Mouse (Mus musculus) cerebellum, adult 9-10 months (tissue): ENCODE measurements around the gene Anapc5.

ENCODE experiments used
- DNase-seq: peaks from one replicate; pipeline ENCODE4 v3.0.0; 2022

Anapc5 gene

GRCm38 (mm10) chr5:122820777-122821523, at the start of gene Anapc5:
Anapc5 (minus strand) TSS chr5:122821339.
- peak; percentile 96 for DNase-seq

- no peak for DNase-seq
Measured at GRCm38 (mm10) chr5:122863053-122863452, 41.9 kb upstream of the Anapc5 start.

GRCm38 (mm10) chr5:122855858-122856257, 34.7 kb upstream of the Anapc5 start:
- no peak for DNase-seq

GRCm38 (mm10) chr5:122852611-122853010, 31.5 kb upstream of the Anapc5 start:
- DNase-seq, result no peak

GRCm38 (mm10) chr5:122850319-122851002, 29.3 kb upstream of the Anapc5 start:
- peak; percentile 63 for DNase-seq

GRCm38 (mm10) chr5:122849521-122850318, 28.6 kb upstream of the Anapc5 start, which contains the start of gene Rnf34:
Rnf34 (plus strand) TSS chr5:122850048.
- peak; percentile 98 for DNase-seq

GRCm38 (mm10) chr5:122843799-122844198, 22.7 kb upstream of the Anapc5 start:
- no peak for DNase-seq

- DNase-seq, result no peak
Measured at GRCm38 (mm10) chr5:122841126-122841525, 20.0 kb upstream of the Anapc5 start.

- no peak for DNase-seq
Measured at GRCm38 (mm10) chr5:122832996-122833395, 11.9 kb upstream of the Anapc5 start.

GRCm38 (mm10) chr5:122832536-122832935, 11.4 kb upstream of the Anapc5 start:
- no peak for DNase-seq

GRCm38 (mm10) chr5:122825099-122825498, 4.0 kb upstream of the Anapc5 start:
- no peak for DNase-seq

GRCm38 (mm10) chr5:122824450-122824849, 3.3 kb upstream of the Anapc5 start:
- no peak for DNase-seq

GRCm38 (mm10) chr5:122823976-122824375, 2.8 kb upstream of the Anapc5 start:
- no peak for DNase-seq

GRCm38 (mm10) chr5:122822441-122822840, 1.3 kb upstream of the Anapc5 start:
- DNase-seq, result no peak

- no peak for DNase-seq
Measured at GRCm38 (mm10) chr5:122821524-122821885, 366 bp upstream of the Anapc5 start.

- no peak for DNase-seq
Measured at GRCm38 (mm10) chr5:122812699-122813098, 8.4 kb downstream of the Anapc5 start.

GRCm38 (mm10) chr5:122811364-122812079, 9.6 kb downstream of the Anapc5 start:
- DNase-seq, result peak; percentile 69

- no peak for DNase-seq
Measured at GRCm38 (mm10) chr5:122805503-122805902, 15.6 kb downstream of the Anapc5 start.

GRCm38 (mm10) chr5:122802706-122803105, 18.4 kb downstream of the Anapc5 start:
- no peak for DNase-seq

- DNase-seq, result no peak
Measured at GRCm38 (mm10) chr5:122801684-122802083, 19.5 kb downstream of the Anapc5 start.

GRCm38 (mm10) chr5:122800345-122801010, 20.7 kb downstream of the Anapc5 start:
- peak; percentile 83 for DNase-seq
